Mouse (Mus musculus) limb, embryonic 14.5 days (tissue): ENCODE data around the gene Mettl18. TPM values are rescaled to one million over a fixed set of nuclear protein-coding genes. Genes with fewer than 3 reads are reported as not detected.
"Not testable (repeated sequence)": the region's sequence is repeated elsewhere in the genome, so short reads cannot be mapped to it uniquely, and the experiment has no call there.

Experiments used
- ATAC-seq: fragments of 200-750 bp; cut with Nextera tagmentation; 2 replicates; pipeline ENCODE4 v1.8.0; 2017; ENCODE audit warnings: low read depth, moderate number of reproducible peaks, moderate TSS enrichment; ENCODE audit not compliant: low FRiP score
- DNase-seq: peaks from one replicate; pipeline ENCODE4 v3.0.0-alpha.2; 2015; ENCODE audit warnings: low spot score
- H3K27ac ChIP-seq: fragments of 300-500 bp; sonication (generic); replicated peaks from 2 replicates; pipeline ENCODE4 v1.5.1; 2014; ENCODE audit warnings: low read depth, mild to moderate bottlenecking, low read length, moderate library complexity, mixed read lengths
- H3K27me3 ChIP-seq: fragments of 300-500 bp; sonication (generic); 2 replicates; pipeline ENCODE4 v1.6.1; 2014; ENCODE audit warnings: low read length, mixed read lengths; ENCODE audit not compliant: control insufficient read depth, insufficient read depth
- H3K36me3 ChIP-seq: fragments of 300-500 bp; sonication (generic); 2 replicates; pipeline ENCODE4 v1.6.1; 2014; ENCODE audit warnings: mild to moderate bottlenecking, low read length, moderate library complexity, mixed read lengths; ENCODE audit not compliant: control insufficient read depth, insufficient read depth
- H3K4me1 ChIP-seq: fragments of 300-500 bp; sonication (generic); 2 replicates; pipeline ENCODE4 v1.6.1; 2014; ENCODE audit warnings: antibody characterized with exemption, low read length, mixed read lengths; ENCODE audit not compliant: control insufficient read depth, insufficient read depth
- H3K4me2 ChIP-seq: fragments of 300-500 bp; sonication (generic); replicated peaks from 2 replicates; pipeline ENCODE4 v1.6.1; 2014; ENCODE audit warnings: low read depth, mild to moderate bottlenecking, low read length, moderate library complexity; ENCODE audit not compliant: severe bottlenecking
- H3K4me3 ChIP-seq: fragments of 300-500 bp; sonication (generic); replicated peaks from 2 replicates; pipeline ENCODE4 v1.5.1; 2014; ENCODE audit warnings: low read length
- H3K9ac ChIP-seq: fragments of 300-500 bp; sonication (generic); 2 replicates; pipeline ENCODE4 v1.6.1; 2014; ENCODE audit warnings: mild to moderate bottlenecking, low read depth, low read length, moderate library complexity; ENCODE audit not compliant: severe bottlenecking
- H3K9me3 ChIP-seq: fragments of 300-500 bp; sonication (generic); 2 replicates; pipeline ENCODE4 v1.6.1; 2016; ENCODE audit warnings: low read length; ENCODE audit not compliant: control insufficient read depth
- POLR2A ChIP-seq: fragments of 200-500 bp; IDR thresholded peaks from 2 replicates; pipeline ENCODE4 v1.8.0; 2012; ENCODE audit warnings: inconsistent platforms, mild to moderate bottlenecking, moderate library complexity, borderline replicate concordance; ENCODE audit not compliant: insufficient read depth, insufficient read length; ENCODE audit errors: extremely low read depth
- WGBS: fragments of 180-500 bp; shearing (Covaris S2); extraction: QIAGEN DNeasy Blood & Tissue Kit; methylation state at CpG from one replicate; pipeline ENCODE4 v1.1.7; 2014; 5-methylcytosine and 5-hydroxymethylcytosine counted together
- polyA plus RNA-seq, 2 experiments: library from polyadenylated mRNA; depleted of rRNA in 1 of 2; stranded (reverse) in 1 of 2; unstranded in 1 of 2; fragments of >200 nt; fragmentation: Nextera tagmentation in 1 of 2; extraction: Ambion mirVana in 1 of 2; gene quantifications; 2 replicates each; pipeline versions ENCODE4 v1.2.1 to v1.2.3; 2012 to 2014

Gene Mettl18
- polyA plus RNA-seq, 2 experiments = 4.6 to 9.6 TPM

- no peak for ATAC-seq
Observed at GRCm38 (mm10) chr1:164019789-164020188, 25.1 kb downstream of the Mettl18 start.

GRCm38 (mm10) chr1:164020746-164021145 lies 26.1 kb downstream of the Mettl18 start:
- H3K27ac ChIP-seq = not testable (repeated sequence)

More at GRCm38 (mm10) chr1:164019789-164020188, 25.1 kb downstream of the Mettl18 start:
- Histone ChIP-seq H3K4me1 (no peaks in the 10 kb centered on the region), H3K9ac (no peak overlapping the region), H3K4me2 (no peak overlapping the region), H3K27me3 (no peaks in the 10 kb centered on the region), H3K36me3 (no peaks in the 10 kb centered on the region), H3K27ac (no peak overlapping the region), H3K9me3 (no peaks in the 10 kb centered on the region), H3K4me3 (no peak overlapping the region)
- 79% methylated on average over 6 of the region's 6 CpGs for WGBS
- no peak for DNase-seq
- TF ChIP-seq POLR2A = no peak

GRCm38 (mm10) chr1:164022106-164022505 lies 27.4 kb downstream of the Mettl18 start:
- not testable (repeated sequence) for H3K4me1 ChIP-seq, ATAC-seq, H3K9me3 ChIP-seq, H3K9ac ChIP-seq, DNase-seq, H3K4me3 ChIP-seq, H3K36me3 ChIP-seq, H3K27me3 ChIP-seq, H3K27ac ChIP-seq, H3K4me2 ChIP-seq
- 73% methylated on average over 5 of the region's 5 CpGs for WGBS

More at GRCm38 (mm10) chr1:164020746-164021145, 26.1 kb downstream of the Mettl18 start:
- not testable (repeated sequence) for H3K9ac ChIP-seq, H3K4me2 ChIP-seq, H3K4me3 ChIP-seq, H3K4me1 ChIP-seq, ATAC-seq, H3K9me3 ChIP-seq, DNase-seq, H3K36me3 ChIP-seq, H3K27me3 ChIP-seq
- whole genome bisulfite sequencing = 85% methylated on average over 3 of the region's 3 CpGs

GRCm38 (mm10) chr1:164025685-164026084 lies 31.0 kb downstream of the Mettl18 start:
- Histone ChIP-seq H3K27ac (no peak overlapping the region), H3K4me1 (no peaks in the 10 kb centered on the region), H3K9me3 (no peaks in the 10 kb centered on the region), H3K27me3 (no peaks in the 10 kb centered on the region), H3K4me2 (no peak overlapping the region), H3K36me3 (no peaks in the 10 kb centered on the region), H3K9ac (no peak overlapping the region), H3K4me3 (no peak overlapping the region)
- ATAC-seq (no peak), DNase-seq (no peak)
- WGBS = 80% methylated on average over 4 of the region's 4 CpGs
- no peak for TF ChIP-seq POLR2A

GRCm38 (mm10) chr1:164027416-164027815 lies 32.7 kb downstream of the Mettl18 start:
- WGBS = 49% methylated on average over 5 of the region's 5 CpGs
- Histone ChIP-seq H3K4me2 (no peak overlapping the region), H3K36me3 (no peaks in the 10 kb centered on the region)

More at GRCm38 (mm10) chr1:164027416-164027815, 32.7 kb downstream of the Mettl18 start:
- Histone ChIP-seq H3K9ac (no peak overlapping the region), H3K27me3 (no peaks in the 10 kb centered on the region), H3K27ac (no peak overlapping the region), H3K4me3 (no peak overlapping the region), H3K9me3 (no peaks in the 10 kb centered on the region), H3K4me1 (no peaks in the 10 kb centered on the region)
- ATAC-seq = no peak
- no peak for DNase-seq
- TF ChIP-seq POLR2A = no peak
